Mouse (Mus musculus) limb, embryonic 14.5 days (tissue): ENCODE results near the gene Tmem144. TPM values are rescaled to one million over a fixed set of nuclear protein-coding genes. Genes with fewer than 3 reads are reported as not detected.

Experiments
- ATAC-seq: fragments of 200-750 bp; cut with Nextera tagmentation; 2 replicates; pipeline ENCODE4 v1.8.0; 2017; ENCODE audit warnings: low read depth, moderate number of reproducible peaks, moderate TSS enrichment; ENCODE audit not compliant: low FRiP score
- DNase-seq: peaks from one replicate; pipeline ENCODE4 v3.0.0-alpha.2; 2015; ENCODE audit warnings: low spot score
- H3K27ac ChIP-seq: fragments of 300-500 bp; sonication (generic); replicated peaks from 2 replicates; pipeline ENCODE4 v1.5.1; 2014; ENCODE audit warnings: low read depth, mild to moderate bottlenecking, low read length, moderate library complexity, mixed read lengths
- H3K27me3 ChIP-seq: fragments of 300-500 bp; sonication (generic); 2 replicates; pipeline ENCODE4 v1.6.1; 2014; ENCODE audit warnings: low read length, mixed read lengths; ENCODE audit not compliant: control insufficient read depth, insufficient read depth
- H3K36me3 ChIP-seq: fragments of 300-500 bp; sonication (generic); 2 replicates; pipeline ENCODE4 v1.6.1; 2014; ENCODE audit warnings: mild to moderate bottlenecking, low read length, moderate library complexity, mixed read lengths; ENCODE audit not compliant: control insufficient read depth, insufficient read depth
- H3K4me1 ChIP-seq: fragments of 300-500 bp; sonication (generic); 2 replicates; pipeline ENCODE4 v1.6.1; 2014; ENCODE audit warnings: antibody characterized with exemption, low read length, mixed read lengths; ENCODE audit not compliant: control insufficient read depth, insufficient read depth
- H3K4me2 ChIP-seq: fragments of 300-500 bp; sonication (generic); replicated peaks from 2 replicates; pipeline ENCODE4 v1.6.1; 2014; ENCODE audit warnings: low read depth, mild to moderate bottlenecking, low read length, moderate library complexity; ENCODE audit not compliant: severe bottlenecking
- H3K4me3 ChIP-seq: fragments of 300-500 bp; sonication (generic); replicated peaks from 2 replicates; pipeline ENCODE4 v1.5.1; 2014; ENCODE audit warnings: low read length
- H3K9ac ChIP-seq: fragments of 300-500 bp; sonication (generic); 2 replicates; pipeline ENCODE4 v1.6.1; 2014; ENCODE audit warnings: mild to moderate bottlenecking, low read depth, low read length, moderate library complexity; ENCODE audit not compliant: severe bottlenecking
- H3K9me3 ChIP-seq: fragments of 300-500 bp; sonication (generic); 2 replicates; pipeline ENCODE4 v1.6.1; 2016; ENCODE audit warnings: low read length; ENCODE audit not compliant: control insufficient read depth
- POLR2A ChIP-seq: fragments of 200-500 bp; IDR thresholded peaks from 2 replicates; pipeline ENCODE4 v1.8.0; 2012; ENCODE audit warnings: inconsistent platforms, mild to moderate bottlenecking, moderate library complexity, borderline replicate concordance; ENCODE audit not compliant: insufficient read depth, insufficient read length; ENCODE audit errors: extremely low read depth
- WGBS: fragments of 180-500 bp; shearing (Covaris S2); extraction: QIAGEN DNeasy Blood & Tissue Kit; methylation state at CpG from one replicate; pipeline ENCODE4 v1.1.7; 2014; 5-methylcytosine and 5-hydroxymethylcytosine counted together
- polyA plus RNA-seq, 2 experiments: library from polyadenylated mRNA; depleted of rRNA in 1 of 2; stranded (reverse) in 1 of 2; unstranded in 1 of 2; fragments of >200 nt; fragmentation: Nextera tagmentation in 1 of 2; extraction: Ambion mirVana in 1 of 2; gene quantifications; 2 replicates each; pipeline versions ENCODE4 v1.2.1 to v1.2.3; 2012 to 2014

Tmem144 gene
- polyA plus RNA-seq, 2 experiments: 1.2 to 3.3 TPM

DNA sequence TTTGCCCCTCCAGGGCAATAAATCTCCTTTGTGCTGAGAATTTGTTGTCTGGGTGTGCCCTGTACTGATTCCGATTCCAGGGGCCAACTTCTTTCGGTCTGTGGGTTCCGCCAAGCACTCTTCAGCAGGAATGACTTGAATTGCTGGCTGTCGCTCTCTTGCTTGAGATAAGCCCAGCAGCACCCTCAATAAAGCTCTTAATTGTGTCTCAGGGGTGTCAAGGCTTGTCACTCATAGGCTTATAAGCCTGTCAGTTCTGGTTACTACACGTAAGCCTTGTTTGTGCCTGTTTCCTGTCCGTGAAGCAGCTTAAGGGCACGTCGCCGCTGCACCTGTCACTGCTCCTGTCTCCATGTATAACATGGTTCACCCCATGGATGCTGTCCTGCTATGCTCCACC, 26.7 kb upstream of the Tmem144 start:
- H3K27me3 ChIP-seq: no peaks in the 10 kb centered on the region
- WGBS: 32% methylated on average over 9 of the region's 9 CpGs
- no peaks in the 10 kb centered on the region for H3K9me3 ChIP-seq
- H3K4me2 ChIP-seq: no peak overlapping the region
- no peak overlapping the region for H3K4me3 ChIP-seq
- TF ChIP-seq POLR2A: no peak
- H3K9ac ChIP-seq: no peak overlapping the region
- no peak overlapping the region for H3K27ac ChIP-seq
- DNase-seq (no peak), ATAC-seq (no peak)
- H3K36me3 ChIP-seq: no peaks in the 10 kb centered on the region
- H3K4me1 ChIP-seq: peaks cover under 1% of the 10 kb centered on the region; the same call in 1 of the 2 replicates

DNA sequence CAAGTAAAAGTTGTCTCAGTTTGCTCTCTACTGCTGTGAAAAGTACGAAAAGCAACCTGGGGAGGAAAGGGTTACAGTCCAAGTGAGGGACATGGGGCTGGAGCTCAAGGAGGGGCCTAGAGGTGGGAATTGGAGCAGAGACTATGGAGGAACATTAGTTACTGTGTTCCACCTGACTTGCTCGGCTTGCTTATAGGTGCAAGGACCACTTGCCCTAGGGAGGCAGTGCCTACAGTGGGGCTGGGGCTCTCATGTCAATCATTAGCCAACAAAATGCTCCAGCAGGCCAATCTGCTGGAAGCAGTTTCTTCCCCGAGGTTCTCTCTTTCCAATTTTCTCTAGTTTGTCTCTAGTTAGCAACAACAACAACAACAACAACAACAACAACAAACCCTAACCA, 25.8 kb upstream of the Tmem144 start:
- no peak overlapping the region for H3K4me3 ChIP-seq
- H3K27me3 ChIP-seq: no peaks in the 10 kb centered on the region
- WGBS: 60% methylated on average over 3 of the region's 3 CpGs
- no peak for TF ChIP-seq POLR2A
- H3K36me3 ChIP-seq: no peaks in the 10 kb centered on the region
- DNase-seq (no peak), ATAC-seq (no peak)
- no peak overlapping the region for H3K27ac ChIP-seq
- no peak overlapping the region for H3K4me2 ChIP-seq
- H3K9ac ChIP-seq: no peak overlapping the region
- no peaks in the 10 kb centered on the region for H3K4me1 ChIP-seq
- no peaks in the 10 kb centered on the region for H3K9me3 ChIP-seq

DNA sequence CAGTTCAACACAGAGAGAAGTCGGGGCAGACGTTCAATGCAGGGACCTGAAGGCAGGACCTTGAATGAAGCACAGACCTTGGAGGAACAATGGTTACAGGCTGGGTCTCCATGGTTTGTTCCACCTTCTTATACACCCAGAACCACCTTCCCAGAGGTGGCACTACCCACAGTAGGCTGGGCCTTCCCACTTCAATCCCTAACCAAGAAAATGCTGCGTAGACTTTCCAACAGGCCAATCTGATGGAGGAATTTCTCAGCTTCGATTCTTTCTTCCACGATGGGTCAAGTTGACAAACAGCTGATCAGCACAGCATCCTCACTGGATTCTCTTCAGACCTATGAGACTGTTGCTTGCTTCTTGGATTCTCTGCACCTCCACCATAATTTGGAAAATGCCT, 22.9 kb upstream of the Tmem144 start:
- no peaks in the 10 kb centered on the region for H3K27me3 ChIP-seq
- H3K36me3 ChIP-seq: no peaks in the 10 kb centered on the region
- ATAC-seq: no peak
- no peak overlapping the region for H3K9ac ChIP-seq
- no peaks in the 10 kb centered on the region for H3K4me1 ChIP-seq
- DNase-seq: no peak
- H3K9me3 ChIP-seq: no peaks in the 10 kb centered on the region
- TF ChIP-seq POLR2A: no peak
- no peak overlapping the region for H3K4me2 ChIP-seq
- WGBS: 88% methylated on average over 5 of the region's 5 CpGs
- no peak overlapping the region for H3K4me3 ChIP-seq
- no peak overlapping the region for H3K27ac ChIP-seq

DNA sequence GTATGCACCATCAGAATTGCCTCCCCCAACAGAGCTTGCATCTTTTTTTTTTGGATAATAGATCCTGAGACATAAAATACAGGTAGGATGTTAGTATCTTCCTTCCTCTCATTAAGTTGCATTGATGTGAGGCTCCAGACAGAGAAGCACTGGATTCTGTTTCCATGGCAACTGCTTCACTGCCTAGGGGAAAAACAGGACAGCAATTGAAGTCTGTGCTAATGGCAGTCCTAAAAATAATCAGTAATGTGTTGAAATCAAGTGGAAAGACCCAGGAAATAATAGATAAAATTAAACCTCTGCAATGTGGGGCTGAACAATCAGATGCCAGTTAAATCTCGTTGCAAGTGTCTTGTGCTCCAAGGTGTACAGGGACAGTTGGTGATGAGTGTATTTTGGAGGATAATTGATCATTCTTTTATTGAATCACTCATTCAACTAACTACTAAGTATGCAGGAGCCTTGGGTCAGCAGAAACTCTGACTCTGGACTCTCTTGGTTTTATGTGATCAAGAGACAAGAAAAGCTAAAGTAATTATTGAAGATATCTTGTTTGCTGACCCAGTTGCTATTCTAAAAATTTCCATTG, 14.6 kb upstream of the Tmem144 start:
- H3K4me2 ChIP-seq: no peak overlapping the region
- no peak overlapping the region for H3K9ac ChIP-seq
- no peaks in the 10 kb centered on the region for H3K9me3 ChIP-seq
- no peak for ATAC-seq
- no peak for TF ChIP-seq POLR2A
- DNase-seq: no peak
- no peak overlapping the region for H3K4me3 ChIP-seq
- no peaks in the 10 kb centered on the region for H3K36me3 ChIP-seq
- H3K27me3 ChIP-seq: no peaks in the 10 kb centered on the region
- WGBS: 69% methylated on average over 1 of the region's 1 CpGs
- H3K27ac ChIP-seq: no peak overlapping the region
- no peaks in the 10 kb centered on the region for H3K4me1 ChIP-seq

DNA sequence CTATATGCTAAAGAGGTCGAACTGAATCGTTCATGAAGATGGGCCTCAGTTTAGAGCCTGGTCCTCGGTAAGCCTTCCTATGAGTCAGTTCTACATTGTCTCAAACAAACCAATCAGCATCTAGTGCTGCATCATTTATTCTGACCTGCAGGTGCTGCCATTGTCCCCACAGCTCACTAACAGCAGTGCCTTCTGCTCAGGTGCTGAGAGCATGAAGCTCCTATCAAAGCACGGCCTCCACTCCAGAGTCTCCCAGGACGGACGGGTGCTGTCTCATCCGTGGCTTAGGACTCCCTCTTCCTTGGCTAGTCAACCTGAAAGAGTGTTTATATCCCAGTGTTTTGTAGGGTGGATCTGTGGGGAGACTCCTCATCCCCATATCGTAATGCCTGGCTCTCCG, 14.0 kb upstream of the Tmem144 start:
- H3K4me1 ChIP-seq: no peaks in the 10 kb centered on the region
- ATAC-seq (no peak), DNase-seq (no peak)
- H3K27me3 ChIP-seq: no peaks in the 10 kb centered on the region
- no peaks in the 10 kb centered on the region for H3K9me3 ChIP-seq
- H3K36me3 ChIP-seq: no peaks in the 10 kb centered on the region
- WGBS: 85% methylated on average over 9 of the region's 9 CpGs
- H3K4me3 ChIP-seq: no peak overlapping the region
- H3K4me2 ChIP-seq: no peak overlapping the region
- H3K9ac ChIP-seq: no peak overlapping the region
- H3K27ac ChIP-seq: no peak overlapping the region
- no peak for TF ChIP-seq POLR2A

DNA sequence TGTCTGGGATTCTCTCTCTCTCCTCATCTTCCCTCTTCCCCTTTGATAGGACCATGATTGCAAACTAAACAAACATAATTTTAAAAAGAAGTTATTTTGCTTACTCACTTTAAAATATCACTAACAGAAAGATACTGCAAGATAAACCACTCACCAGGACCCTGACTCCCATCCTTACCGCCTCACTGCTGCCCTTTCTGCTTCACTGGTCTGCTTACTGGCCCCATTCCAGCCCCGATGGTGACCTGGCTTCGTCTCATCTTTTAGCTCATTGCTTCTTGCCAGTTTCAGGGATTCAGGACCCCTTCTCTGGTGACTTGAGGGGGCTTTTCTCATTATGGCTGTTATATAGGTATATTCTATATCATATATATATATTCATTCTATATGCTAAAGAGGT, 13.5 kb upstream of the Tmem144 start:
- 87% methylated on average over 3 of the region's 3 CpGs for WGBS
- no peak for ATAC-seq
- no peaks in the 10 kb centered on the region for H3K9me3 ChIP-seq

More for the DNA sequence above, 13.5 kb upstream of the Tmem144 start:
- Histone ChIP-seq H3K4me3 (no peak overlapping the region), H3K36me3 (no peaks in the 10 kb centered on the region), H3K27ac (no peak overlapping the region), H3K4me2 (no peak overlapping the region), H3K27me3 (no peaks in the 10 kb centered on the region), H3K4me1 (no peaks in the 10 kb centered on the region), H3K9ac (no peak overlapping the region)
- DNase-seq: no peak
- no peak for TF ChIP-seq POLR2A
